Mouse (Mus musculus): ENCODE measurements around the gene Ppp2r1b.

Gene Ppp2r1b

DNA sequence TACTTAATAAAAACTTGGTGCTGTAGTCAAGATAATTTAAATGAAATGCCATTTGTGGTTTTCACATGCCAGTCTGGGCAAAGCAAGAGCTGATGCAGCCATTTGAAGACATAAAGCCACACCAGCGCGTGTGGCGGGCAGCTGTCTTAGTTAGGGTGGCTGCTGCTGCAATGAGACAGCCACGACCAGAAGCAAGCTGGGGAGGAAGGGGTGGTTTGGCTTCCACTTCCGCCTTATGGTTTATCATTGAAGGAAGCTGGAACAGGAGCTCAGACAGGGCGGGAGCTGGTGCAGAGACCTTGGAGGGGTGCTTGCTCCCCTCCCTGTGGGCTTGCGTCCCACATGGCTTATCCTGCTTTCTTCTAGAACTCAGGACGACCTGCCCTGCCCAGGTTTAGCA is 20.7 kb downstream of the Ppp2r1b start:
- WGBS: 71% methylated on average over 8 of the region's 8 CpGs

DNA sequence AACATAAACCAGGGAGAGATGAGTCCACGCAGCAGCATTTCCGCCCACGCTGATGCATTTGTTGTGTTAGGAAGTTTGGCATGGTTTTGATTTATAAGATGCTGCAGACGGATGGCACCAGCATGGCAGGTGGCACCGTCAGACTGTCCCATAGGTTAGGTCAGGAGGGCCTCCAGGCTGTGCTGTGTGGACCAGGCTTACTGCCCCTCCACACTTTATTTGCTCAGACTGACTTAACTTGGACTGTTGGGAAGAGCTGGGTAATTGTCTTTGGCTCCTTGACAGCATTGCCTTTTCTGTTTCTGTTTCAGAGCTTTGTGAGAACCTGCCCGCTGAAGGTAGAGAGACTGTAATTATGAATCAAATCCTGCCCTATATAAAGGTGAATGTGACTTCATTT is 21.9 kb downstream of the Ppp2r1b start:
- 79% methylated on average over 6 of the region's 6 CpGs for WGBS

DNA sequence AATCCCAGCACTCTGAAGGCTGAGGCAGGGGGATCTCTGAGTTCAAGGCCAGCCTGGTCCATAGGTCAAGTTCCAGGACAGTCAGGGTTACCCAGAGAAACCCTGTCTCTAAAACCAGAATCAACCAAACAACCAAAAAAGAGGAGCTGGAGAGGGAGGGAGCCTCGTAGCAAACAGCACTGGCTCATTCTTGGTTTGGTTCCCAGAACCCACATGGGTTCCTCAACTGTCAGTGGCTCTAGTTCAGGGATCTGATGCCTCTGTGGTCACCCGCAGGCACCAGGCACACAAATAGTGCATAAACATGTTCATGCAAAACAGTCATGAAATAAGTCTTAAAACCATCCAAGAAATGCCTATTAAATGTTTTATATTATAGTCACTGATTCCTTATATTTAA is 23.1 kb downstream of the Ppp2r1b start:
- 65% methylated on average over 2 of the region's 2 CpGs for whole genome bisulfite sequencing

DNA sequence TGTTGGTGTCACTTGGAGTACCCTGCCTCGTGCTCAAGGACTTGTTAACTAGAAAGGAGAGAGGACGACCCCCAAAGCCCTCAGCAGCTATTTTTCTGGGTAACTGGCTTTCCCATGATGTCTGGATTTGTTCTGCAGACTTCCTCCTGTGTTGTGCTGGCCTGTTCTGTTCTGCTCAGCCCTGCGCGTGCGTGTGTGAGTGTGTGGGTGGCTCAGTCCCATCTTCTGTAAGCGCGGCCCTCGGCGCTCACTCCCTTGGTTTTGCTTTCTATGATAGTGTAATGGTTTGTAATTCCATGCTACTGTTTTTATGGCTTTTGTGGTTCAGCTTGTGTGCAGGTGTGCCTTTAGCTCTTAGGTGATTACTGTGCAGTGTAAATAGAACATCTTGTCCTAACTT is 28.1 kb downstream of the Ppp2r1b start:
- 59% methylated on average over 9 of the region's 9 CpGs for WGBS

DNA sequence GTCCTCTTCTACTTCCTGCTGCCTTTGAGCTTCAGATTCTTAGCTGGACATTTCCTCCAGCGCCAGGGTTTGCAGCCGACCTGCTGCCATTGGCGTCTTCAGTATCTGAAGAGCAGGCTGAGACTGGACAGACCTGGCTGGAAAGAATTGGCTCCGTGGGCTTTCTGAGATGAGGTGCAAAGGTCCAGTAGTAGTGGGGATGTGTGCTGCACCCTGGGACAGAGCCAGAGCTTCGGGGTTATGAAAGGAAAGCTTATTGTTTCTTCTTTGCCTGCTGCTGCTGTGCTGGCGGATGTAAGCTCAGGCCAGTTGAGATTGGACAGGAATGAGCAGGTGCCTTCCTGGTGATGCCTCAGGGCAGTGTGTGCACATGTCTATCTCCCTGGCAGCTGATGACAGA is 28.9 kb downstream of the Ppp2r1b start:
- WGBS: 64% methylated on average over 6 of the region's 6 CpGs

DNA sequence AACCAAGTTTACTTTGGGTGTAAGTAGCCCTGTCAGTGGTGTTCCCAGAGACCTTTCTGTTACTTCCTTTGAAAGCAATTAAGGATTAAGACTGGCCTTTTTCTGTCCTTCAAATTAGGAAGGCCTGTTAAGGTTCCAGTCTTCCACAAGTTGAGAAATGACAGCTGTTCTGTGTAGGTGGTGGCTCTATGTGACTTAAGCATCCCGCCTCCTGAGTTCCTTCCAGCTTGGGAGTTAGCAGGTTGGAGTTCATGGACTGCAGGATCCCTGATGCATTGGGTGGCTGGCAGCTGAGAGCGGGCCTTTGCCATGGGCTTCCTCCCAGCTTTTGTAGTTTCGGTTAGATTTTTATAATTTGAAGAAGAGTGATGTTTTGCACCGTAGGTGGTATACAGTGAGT is 30.4 kb downstream of the Ppp2r1b start:
- 73% methylated on average over 4 of the region's 4 CpGs for WGBS

DNA sequence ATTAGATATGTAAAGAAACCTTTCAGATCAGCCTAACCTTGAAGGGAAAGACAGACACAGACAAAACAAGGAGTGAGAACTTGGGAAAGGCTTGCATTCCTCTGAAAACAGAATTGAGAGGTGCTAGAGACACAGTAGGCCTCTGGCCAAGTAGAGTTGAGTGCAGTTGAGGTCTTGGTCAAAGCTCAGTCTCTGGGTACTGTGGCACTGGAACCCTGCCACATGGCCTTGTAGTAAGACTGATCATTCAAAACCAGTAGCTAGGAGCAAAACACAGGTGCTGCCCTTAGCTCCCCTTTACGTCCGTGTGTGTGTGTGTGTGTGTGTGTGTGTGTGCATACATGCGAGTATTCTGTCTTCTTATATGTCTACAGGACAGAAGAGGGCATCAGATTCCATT is 31.2 kb downstream of the Ppp2r1b start:
- WGBS: 94% methylated on average over 3 of the region's 3 CpGs

DNA sequence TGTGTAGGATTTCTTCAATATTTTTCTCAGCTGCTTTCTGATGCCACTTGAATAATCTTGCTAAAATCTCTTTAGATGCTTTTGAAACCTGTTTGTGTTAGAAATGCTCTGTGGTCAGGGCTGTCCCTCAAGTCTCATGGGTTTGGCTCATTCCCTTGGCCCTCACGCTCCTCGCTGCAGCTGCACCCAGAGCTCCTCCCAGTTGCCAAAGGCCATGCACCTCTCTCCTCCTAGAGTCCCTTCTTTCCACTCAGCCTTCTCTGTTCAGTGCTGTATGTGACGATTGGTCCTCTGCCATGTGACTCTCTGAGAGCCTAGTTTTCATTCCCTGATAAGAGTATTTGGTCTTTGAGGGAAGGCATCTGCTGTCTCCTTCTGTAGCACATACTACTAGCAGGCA is 32.3 kb downstream of the Ppp2r1b start:
- 76% methylated on average over 3 of the region's 3 CpGs for WGBS

DNA sequence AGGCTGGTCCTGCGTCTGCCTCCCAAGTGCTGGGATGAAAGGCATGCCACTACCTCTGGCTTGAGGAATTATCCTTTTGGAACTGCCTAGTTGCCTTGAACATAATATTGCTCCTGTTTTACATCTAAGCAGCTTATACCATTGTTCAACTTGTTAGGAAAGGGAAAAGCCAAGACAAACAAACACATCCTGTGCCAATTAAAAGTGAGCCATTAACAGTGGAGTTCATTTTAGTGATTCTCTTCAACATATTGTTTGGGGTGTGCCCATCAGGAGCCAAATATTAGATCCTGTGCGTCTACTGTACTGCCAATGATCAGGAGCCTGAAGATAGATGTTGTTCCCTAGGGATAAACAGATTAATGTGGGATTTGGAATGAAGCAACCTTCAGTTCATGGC is 37.1 kb downstream of the Ppp2r1b start:
- 84% methylated on average over 2 of the region's 2 CpGs for WGBS

DNA sequence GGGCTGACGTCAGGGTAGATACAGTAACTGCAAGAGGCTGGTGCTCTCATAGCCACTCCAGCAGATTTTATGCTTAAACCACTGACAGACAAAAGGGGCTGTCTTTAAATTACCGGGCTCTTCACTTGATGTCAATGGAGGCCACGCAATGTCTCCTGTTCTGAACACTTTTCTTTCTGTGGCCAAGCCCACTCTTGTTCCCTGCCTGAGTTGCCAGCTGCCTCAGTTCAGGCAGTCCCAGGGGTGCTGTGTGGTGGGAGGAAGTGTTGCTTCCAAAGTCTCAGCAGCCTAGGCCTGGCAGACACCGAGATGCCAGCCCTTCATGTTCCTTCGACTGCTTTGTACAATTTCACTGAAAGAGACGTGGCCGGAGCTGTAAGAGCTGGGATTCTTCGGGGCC is 39.0 kb downstream of the Ppp2r1b start:
- WGBS: 47% methylated on average over 8 of the region's 8 CpGs

DNA sequence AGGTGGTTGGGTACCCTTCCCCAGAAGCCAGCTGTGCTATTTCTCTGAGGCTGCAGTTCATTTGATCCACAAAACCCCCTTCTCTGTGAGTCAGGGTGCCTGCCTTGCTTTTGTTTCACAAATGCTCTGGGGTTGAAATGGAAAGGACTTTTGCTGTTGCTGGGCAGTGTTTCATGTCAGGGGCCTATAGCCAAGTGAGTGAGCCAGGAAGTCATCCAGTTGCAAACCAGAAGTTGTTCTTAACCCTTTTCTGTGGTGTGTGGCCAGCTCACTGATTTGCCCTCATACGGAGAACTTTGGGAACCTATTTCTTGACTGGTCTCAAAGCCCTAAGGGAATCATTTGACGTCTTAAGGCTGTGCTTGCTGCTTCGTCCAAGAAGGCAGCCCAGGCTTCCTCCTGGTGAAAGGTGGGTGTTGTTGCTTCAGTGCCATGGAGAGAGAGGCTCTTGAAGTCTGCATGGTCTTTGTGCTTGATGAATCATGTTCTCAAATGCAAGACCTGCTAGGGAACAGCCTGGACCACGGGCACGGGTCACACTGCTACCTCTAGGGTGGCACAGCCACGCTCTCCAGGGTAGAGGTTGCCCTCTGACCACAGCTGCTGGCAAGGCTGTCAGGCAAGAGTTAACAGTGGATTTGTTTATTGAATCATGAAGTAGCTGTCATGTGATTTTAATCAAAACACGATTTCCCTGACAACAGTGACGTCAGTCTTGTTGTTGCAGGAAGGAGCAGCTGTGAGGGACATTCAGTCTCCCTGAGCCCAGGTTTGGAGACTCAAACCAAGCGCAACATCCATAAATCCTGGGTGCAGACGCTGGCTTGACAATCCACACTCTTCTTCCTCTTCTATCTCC is 39.9 kb downstream of the Ppp2r1b start:
- WGBS: 31% methylated on average over 10 of the region's 10 CpGs

DNA sequence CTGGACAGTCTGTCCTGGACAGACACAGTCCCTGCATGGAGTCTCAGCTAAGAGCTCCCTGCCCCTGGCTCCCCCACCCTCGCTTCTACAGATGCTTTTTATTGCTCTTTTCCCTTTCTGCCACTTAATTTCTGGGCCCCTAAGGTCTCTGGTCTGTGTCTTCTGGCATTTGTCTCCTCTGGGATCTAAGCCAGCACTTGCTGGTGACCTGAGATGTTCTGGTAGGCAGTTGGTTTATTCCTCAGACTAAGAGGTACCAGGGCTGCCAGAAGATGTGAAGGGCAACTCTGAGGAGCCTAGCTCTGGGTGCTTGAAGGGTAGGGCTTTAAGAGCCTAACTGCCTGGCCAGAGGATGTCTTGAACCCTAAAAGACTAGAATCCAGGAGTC is 40.5 kb downstream of the Ppp2r1b start:
- 41% methylated on average over 1 of the region's 1 CpGs for WGBS

DNA sequence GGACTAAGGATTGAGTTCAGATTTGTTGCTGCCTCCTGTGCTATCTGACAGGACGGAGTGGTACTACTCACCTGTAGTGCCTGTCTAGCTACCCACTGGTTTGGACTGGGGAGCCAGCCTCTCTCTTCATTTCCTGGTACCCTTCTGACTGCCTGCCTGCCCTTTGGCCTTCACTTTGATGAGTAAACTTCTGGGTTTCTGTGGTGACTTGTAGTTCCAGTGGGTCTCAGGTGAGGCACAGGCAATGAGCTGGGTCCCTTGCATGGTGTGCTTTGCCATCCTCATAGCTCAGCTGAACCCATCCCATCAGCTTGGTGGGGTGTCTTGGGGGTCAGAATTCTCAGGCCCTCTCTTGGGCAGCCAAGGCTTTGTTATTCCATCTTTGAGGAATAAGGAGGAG is 41.8 kb downstream of the Ppp2r1b start:
- 100% methylated on average over 1 of the region's 1 CpGs for WGBS

DNA sequence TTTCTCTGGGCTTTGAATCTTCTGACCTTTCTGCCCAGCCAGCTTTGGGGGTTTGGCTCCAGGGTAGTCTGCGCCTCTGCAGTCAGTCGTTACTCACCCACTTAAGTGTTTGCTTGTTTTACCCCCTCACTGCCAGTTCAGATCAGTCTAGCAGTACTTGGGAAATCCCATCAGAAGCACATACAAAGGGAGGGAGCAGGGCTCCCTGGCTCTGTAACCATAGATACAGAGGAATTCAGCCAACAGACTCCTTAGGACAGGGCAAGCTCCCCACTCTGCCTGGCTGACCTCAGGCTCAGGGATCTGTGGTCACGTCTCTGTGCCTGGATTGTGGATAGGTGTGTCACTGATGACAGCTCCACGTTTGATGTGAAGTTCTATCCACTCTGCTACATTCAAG is 42.2 kb downstream of the Ppp2r1b start:
- WGBS: 50% methylated on average over 4 of the region's 4 CpGs

DNA sequence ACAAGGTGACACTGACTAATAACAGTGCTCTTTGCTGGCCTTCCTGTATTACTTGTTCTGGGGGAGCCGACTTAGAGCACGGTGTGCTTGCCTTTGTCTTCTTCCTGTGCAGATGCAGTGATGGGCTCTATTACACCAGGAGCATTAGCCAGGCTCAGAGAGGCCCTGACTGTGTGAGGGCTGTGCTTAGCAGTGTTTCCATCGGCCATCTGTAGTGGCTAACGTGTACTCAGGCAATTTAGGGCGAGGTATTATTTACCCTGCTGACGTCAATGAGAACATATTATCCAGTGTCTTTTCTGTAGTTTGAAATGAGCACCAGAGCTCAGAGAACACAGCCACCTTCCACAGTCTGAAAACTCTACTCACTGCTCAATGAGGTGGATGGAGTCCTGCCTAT is 44.1 kb downstream of the Ppp2r1b start:
- WGBS: 64% methylated on average over 6 of the region's 6 CpGs

DNA sequence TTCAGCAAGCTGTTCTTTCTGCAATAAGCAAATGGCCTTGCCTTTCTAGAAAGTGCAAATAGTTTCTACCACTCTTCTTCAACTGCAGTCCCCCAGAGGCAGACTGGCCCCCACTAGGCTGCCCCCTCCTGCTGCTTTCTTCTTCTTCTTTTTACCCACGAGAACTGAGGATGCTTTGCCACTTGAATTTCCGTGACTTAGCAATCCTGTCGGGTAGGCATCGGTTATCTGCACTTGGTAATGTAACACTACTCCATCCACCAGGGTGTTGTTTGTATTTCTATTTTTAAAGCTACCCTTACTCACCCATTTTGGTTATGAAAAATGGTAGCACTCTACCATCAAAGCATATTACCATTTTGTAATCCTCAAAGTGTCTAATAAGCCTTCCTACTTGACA is 44.9 kb downstream of the Ppp2r1b start:
- 79% methylated on average over 4 of the region's 4 CpGs for WGBS

DNA sequence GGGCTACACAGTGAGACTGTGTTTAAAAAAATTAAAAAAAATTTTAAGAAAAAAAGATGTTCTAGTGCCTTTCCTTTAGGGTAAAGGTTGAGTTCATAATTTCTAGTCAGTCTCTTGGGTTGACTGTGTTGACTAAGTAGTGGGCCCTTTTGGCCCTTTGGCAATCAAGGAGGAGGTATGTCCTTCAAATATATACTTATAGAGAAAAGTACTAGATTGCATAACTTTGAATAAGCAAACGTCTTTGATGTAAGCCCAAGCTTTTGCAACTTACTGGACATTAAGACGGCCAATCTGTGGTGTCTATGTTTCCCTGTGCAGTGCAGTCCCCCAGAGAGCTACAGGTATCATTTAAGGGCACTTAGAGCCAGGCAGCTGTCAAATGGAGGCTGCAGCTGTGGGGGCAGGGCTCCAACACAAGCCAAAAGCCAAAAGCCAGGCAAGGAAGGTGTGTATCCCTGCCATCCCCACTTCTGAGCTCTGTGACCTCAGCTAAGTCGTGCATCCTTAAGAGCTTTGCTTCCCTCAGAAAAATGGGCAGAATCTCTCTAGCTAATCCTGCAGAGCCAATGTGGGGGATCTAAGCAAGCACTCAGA is 45.5 kb downstream of the Ppp2r1b start:
- 90% methylated on average over 3 of the region's 3 CpGs for WGBS

DNA sequence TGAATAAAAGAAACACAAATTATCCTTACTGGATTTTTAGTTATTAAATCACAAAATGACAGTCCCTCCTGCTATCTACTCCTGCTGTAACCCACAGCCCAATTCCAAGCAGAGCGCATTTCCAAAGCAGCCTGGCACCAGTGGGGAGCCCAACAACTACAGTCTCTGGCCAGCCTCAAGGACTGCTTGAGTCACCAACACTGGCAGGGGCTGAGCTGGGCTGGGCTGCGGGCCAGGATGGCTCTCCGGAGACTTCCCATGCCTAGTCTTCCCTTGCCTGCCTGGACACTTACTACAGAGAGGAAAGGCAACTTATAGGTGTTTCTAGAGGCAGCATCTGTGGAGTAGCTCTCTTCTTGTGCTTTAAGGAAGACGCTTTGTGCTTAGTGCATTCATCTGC is 48.6 kb downstream of the Ppp2r1b start:
- WGBS: 46% methylated on average over 4 of the region's 4 CpGs

DNA sequence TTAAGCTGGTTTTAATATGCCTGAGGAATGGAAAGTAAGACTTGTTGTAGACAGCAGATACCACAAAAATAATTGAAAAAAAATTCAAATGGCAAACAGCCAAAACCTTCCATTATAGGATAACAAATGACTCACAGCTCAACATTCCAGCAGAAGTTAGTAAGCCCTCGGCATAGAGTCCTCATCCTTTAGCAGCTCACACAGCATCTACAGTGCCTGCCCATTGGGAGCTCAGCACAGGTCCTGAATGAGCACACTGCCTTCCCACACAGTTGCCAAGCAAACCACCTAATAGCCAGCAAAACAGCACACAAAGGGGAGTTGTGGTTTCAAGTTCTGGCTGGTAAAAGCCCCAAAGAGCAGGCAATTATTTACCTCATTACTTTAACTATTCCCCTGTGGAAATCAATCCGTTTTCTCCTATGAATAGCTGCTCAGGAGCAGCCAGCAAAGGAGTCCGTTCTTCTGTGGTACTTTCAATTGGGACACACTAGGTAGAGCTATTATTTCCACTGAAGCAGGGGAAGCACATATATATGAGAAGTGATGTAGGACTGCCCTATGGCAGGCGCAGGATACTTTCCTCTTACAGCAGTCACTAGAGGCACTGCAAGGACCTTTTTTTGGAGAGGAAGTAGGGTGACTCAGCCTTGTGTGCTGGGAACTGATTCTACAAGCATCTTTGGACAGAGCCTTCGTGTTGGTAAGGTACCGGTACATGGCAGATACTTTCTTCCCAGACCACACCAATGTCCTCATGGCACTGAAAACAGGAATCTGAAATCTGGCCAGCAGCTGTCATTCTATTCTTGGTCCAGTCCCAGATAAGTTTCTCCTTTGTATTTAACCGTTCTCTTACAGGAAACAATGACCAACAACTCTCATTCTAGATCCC is 55.2 kb downstream of the Ppp2r1b start:
- 52% methylated on average over 7 of the region's 7 CpGs for WGBS

DNA sequence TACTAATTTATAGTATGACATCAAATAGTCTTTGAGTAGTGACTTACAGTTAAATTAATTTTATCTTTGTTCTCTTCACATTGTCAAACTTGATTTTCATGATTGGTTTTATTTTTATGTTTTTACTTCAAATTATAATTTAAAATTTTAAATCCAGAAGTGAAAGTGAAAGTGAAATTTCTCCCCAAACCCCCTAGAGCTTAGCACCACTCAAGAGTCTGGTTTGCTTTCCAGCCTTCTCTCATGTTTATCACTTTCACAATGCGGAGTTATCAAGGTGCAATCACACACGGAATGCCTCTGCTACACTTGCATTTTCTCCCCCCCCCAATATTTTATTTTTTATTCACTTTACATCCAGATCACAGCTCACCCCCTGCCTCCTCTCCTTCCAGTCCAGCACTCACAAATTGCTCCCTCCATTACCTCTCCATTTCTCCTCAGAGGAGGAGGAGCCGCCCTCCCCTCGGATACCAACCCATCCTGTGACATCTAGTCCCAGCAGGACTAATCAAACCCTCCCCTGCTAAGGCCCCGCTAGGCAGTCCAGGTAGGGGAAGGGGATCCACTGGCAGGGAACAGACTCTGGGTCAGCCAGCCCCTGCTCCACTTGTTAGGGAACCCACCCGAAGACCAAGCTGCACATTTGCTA is 59.2 kb downstream of the Ppp2r1b start:
- 81% methylated on average over 6 of the region's 6 CpGs for WGBS

DNA sequence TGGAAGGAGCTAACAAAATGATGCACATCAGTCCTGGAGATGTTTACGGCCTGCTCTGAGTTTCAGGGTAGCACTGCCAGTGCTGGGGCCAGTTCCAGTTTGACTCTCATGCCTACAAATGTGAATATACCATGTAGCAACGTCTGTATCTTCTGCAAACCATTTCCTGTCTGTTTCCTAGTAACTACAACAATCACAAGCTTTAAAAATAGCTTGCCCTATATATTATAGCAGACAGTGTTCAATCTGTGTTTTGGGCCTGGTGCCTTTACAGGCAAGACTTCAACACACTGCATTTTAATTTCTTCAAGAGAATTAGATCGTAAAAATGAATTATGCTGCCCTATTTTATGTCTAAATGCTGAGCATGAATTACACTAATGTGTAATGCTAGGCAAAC is 60.2 kb downstream of the Ppp2r1b start:
- 42% methylated on average over 3 of the region's 3 CpGs for WGBS

DNA sequence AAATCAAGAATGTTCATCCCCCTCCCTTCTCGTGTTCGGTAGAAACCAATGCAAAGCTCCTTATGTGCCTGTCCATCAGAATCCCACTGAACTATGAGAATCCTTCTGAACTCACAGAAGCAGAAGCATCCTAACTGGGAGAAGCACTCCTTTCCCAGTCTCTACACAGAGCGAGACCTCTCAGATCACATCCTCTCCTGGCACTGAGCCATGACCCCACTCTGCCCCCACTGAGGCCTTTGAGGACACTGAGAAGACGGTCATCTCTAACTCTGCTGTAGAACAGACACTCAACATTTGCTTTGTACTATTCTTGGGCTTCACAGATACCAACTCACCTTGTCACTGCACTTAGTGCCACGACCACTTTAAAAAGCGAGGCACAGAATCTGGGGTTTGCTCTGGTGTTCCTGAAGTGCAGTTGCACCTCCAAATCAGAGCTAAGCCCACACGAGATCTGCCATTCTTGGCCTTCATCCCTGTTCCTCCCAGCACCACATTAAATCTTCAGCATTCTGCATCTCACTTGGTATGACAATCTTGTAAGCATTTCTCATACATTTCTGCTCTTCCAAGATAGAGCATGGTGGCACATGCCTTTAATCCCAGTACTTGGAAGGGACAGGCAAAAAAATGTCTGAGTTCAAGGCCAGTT is 66.9 kb downstream of the Ppp2r1b start:
- WGBS: 67% methylated on average over 7 of the region's 7 CpGs

Measured in cerebral cortex, adult 2 months (tissue).